Mouse (Mus musculus): ENCODE data around the gene Crebbp. TPM values are rescaled to one million over a fixed set of nuclear protein-coding genes. Genes with fewer than 3 reads are reported as not detected.

Gene Crebbp
- polyA plus RNA-seq, 1 experiment from 2014 or later, result 25.6 TPM

DNA sequence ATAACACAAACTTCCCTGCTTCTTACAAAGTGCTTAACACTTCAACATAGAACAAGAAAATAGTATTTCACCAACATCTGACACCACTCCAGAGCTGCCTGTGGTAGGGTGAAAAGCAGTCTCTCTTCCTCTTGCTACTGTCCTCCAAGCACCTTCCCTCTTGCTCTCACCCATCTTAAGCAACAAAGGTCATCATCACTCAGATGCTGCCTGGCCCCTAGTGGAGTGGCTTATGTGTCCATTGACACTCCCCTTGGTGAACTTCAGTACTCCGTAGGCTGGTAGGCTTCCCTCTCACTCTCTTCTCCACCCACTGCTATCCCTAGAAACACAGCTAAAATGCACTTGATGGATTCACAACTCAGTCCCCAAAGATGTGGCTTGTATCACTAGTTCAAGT lies 3.5 kb downstream of the Crebbp start:
- no peak for ATAC-seq
- Histone ChIP-seq H3K4me1 (replicated peaks) (peaks cover 12% of the 10 kb centered on the region), H3K9me3 (no peaks in the 10 kb centered on the region), H3K9ac (no peak overlapping the region), H3K4me3 (replicated peaks) (no peak overlapping the region), H3K27ac (no peak overlapping the region), H3K36me3 (no peaks in the 10 kb centered on the region), H3K27me3 (replicated peaks) (no peaks in the 10 kb centered on the region), H3K4me2 (replicated peaks) (0 out of 2 replicates have a peak overlapping the region, but pooled peaks have one; percentile 9)
- WGBS, result 53% methylated on average over 1 of the region's 1 CpGs

DNA sequence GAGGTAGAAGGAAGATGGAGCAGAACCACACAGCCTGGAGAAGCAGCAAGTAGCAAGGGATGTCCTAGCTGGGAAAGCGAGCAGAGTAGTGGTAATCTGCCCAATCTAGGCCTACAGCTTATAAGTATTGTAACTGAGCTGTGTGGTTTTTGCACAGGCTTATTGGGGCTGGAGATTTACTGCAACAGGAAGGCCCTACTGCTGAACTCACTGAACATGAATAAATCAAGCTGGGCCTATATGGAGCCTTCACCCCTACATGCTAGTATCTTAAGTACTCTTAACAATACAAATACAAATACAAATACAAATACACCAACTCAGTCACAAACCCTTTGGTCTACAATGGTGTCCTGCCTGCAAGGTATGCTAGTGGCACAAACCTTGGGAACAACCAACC lies 10.2 kb downstream of the Crebbp start:
- no peak for ATAC-seq
- Histone ChIP-seq H3K27me3 (replicated peaks) (no peaks in the 10 kb centered on the region), H3K36me3 (no peaks in the 10 kb centered on the region), H3K4me1 (replicated peaks) (peaks cover 18% of the 10 kb centered on the region; the same call in 1 of the 2 replicates), H3K9me3 (no peaks in the 10 kb centered on the region), H3K4me3 (replicated peaks) (no peak overlapping the region), H3K27ac (no peak overlapping the region), H3K4me2 (replicated peaks) (no peak overlapping the region), H3K9ac (no peak overlapping the region)
- WGBS, result 93% methylated on average over 1 of the region's 1 CpGs

DNA sequence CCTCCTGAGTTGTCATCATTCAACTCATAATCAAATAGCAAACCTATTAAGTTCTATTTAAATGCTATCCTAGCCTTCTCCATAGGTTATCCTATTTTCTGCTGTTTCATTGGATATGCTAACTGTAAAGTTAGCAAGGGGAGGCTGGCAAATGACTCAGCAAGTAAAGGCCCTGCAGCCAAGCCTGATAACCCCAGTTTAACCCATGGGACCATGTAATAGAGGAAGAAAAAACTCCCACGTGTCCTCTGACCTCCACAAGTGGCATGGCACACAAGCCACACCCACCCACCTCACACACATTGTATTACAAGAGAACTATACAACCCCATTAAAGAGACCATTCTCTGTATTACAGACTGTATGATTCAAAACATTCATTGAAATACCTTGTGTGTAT lies 13.8 kb downstream of the Crebbp start:
- Histone ChIP-seq H3K27ac (no peak overlapping the region), H3K9ac (no peak overlapping the region), H3K4me2 (replicated peaks) (no peak overlapping the region), H3K4me3 (replicated peaks) (no peak overlapping the region), H3K27me3 (replicated peaks) (no peaks in the 10 kb centered on the region), H3K4me1 (replicated peaks) (peaks cover 18% of the 10 kb centered on the region; the same call in 1 of the 2 replicates), H3K36me3 (no peaks in the 10 kb centered on the region), H3K9me3 (no peaks in the 10 kb centered on the region)
- ATAC-seq, result peak; percentile 34
- 28% methylated on average over 1 of the region's 1 CpGs for WGBS

DNA sequence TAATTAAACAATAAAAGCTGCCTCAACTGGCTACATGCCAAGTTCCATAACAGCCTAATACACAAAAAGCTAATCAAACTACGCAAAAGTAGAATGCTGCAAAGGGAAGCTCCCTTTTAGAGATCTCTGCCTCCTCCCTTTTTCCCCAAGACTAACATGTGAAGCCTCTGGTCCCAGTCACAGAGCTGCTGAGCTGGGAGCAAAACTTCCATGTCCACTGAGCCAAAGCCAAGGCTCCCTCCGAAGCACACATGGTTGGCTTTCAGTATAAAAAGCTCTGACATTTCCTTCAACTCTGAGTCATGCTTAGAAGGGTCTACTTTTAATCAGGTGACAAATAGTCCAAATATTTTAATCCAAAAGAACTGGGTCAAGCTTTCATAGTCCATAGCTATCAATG lies 14.2 kb downstream of the Crebbp start:
- Histone ChIP-seq H3K4me1 (replicated peaks) (peaks cover 18% of the 10 kb centered on the region; the same call in 1 of the 2 replicates), H3K9me3 (no peaks in the 10 kb centered on the region), H3K4me3 (replicated peaks) (no peak overlapping the region), H3K4me2 (replicated peaks) (no peak overlapping the region), H3K27me3 (replicated peaks) (no peaks in the 10 kb centered on the region), H3K27ac (no peak overlapping the region), H3K9ac (no peak overlapping the region), H3K36me3 (no peaks in the 10 kb centered on the region)
- 54% methylated on average over 2 of the region's 2 CpGs for WGBS
- 0 out of 2 replicates have a peak, but pooled peaks have one; percentile 18 for ATAC-seq

DNA sequence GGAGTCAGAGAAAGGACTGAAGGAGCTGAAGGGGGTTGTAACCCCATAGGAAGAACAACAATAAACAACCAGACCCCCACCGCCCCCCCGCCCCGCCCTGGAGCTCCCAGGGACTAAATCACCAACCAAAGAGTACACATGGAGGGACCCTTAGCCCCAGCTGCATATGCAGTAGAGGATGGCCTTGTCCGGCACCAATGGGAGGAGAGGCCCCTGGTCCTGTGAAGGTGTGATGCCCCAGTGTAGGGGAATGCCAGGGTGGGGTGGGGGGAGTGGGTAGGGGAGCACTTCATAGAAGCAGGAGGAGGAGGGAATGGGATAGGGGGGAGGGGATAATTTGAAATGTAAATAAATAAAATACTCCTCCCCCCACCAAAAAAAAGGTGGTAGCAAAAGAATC lies 15.8 kb downstream of the Crebbp start:
- no peak overlapping the region for H3K4me3 ChIP-seq (replicated peaks)
- H3K27me3 ChIP-seq (replicated peaks), result no peaks in the 10 kb centered on the region
- H3K4me2 ChIP-seq (replicated peaks), result no peak overlapping the region
- no peak overlapping the region for H3K27ac ChIP-seq
- H3K9ac ChIP-seq, result no peak overlapping the region
- WGBS, result 95% methylated on average over 4 of the region's 4 CpGs
- ATAC-seq, result no peak
- H3K9me3 ChIP-seq, result no peaks in the 10 kb centered on the region
- H3K4me1 ChIP-seq (replicated peaks), result peaks cover 18% of the 10 kb centered on the region; the same call in 1 of the 2 replicates
- 0 out of 2 replicates have a peak, but pooled peaks cover 2% of the 10 kb centered on the region for H3K36me3 ChIP-seq

DNA sequence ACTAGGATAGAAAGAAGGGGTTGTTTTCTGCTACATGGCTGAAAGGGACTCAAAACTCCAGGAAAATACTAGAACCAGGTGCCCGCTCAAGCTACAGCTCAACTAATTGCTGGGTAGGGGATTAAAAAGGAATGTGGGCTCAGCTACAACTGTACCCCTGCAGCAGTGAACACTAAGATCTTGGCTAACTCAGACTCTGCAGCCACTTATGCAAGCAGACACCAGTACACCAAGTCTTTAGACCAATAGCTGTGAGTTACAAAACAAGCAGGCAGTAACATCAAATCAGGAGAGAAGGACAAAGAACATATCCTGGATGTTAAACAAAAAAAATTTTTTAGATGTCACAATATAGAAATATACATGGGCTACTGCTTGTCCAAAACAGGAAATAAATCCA lies 23.6 kb downstream of the Crebbp start:
- H3K9me3 ChIP-seq, result no peaks in the 10 kb centered on the region
- H3K9ac ChIP-seq, result no peak overlapping the region
- no peak for ATAC-seq
- no peak overlapping the region for H3K4me3 ChIP-seq (replicated peaks)
- 89% methylated on average over 1 of the region's 1 CpGs for WGBS
- 0 out of 2 replicates have a peak, but pooled peaks cover 2% of the 10 kb centered on the region for H3K36me3 ChIP-seq
- H3K27ac ChIP-seq, result no peak overlapping the region
- no peak overlapping the region for H3K4me2 ChIP-seq (replicated peaks)
- 0 out of 2 replicates have a peak, but pooled peaks cover 5% of the 10 kb centered on the region for H3K4me1 ChIP-seq (replicated peaks)
- no peaks in the 10 kb centered on the region for H3K27me3 ChIP-seq (replicated peaks)

DNA sequence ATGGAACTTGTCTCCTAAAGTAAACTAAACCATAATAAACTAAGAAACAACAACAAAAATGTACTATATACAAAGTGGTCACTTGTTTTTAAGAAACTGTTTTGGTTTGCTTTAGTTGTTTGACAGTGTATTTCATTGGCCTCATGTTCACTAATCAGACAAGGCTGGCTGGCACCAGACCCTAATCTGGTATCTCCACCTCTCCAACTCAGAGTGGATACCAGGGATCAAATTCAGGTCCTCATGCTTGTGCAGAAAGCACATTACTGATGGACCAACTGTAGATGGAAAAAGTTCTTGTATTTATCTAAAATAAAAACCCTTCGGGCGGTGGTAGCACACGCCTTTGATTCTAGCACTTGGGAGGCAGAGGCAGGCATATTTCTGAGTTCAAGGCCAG lies 38.7 kb downstream of the Crebbp start:
- no peaks in the 10 kb centered on the region for H3K9me3 ChIP-seq
- H3K27ac ChIP-seq, result no peak overlapping the region
- no peak overlapping the region for H3K4me2 ChIP-seq (replicated peaks)
- H3K9ac ChIP-seq, result no peak overlapping the region
- 100% methylated on average over 3 of the region's 3 CpGs for WGBS
- H3K27me3 ChIP-seq (replicated peaks), result no peaks in the 10 kb centered on the region
- no peak overlapping the region for H3K4me3 ChIP-seq (replicated peaks)
- no peak for ATAC-seq
- H3K36me3 ChIP-seq, result peaks cover 8% of the 10 kb centered on the region
- H3K4me1 ChIP-seq (replicated peaks), result no peaks in the 10 kb centered on the region

DNA sequence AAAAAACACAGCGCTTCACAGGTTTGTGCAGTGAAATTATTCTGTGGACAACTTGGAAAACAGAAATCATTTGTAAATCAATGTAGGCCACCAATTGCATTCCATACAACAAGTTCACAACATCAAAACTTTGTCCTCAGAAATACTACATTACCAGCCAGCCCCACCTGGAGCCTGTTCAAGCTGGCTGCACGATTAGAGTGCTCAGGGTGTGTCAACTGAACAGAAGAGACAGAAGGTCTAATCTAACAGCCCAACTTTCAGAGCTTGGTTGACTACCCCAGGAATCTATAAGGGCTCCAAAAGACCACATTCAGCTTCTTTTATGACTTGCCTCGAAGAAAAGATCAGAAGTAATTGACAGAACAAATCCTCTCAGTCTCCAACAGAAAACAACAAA lies 44.3 kb downstream of the Crebbp start:
- Histone ChIP-seq H3K36me3 (peaks cover 8% of the 10 kb centered on the region), H3K27me3 (replicated peaks) (no peaks in the 10 kb centered on the region), H3K9ac (no peak overlapping the region), H3K27ac (no peak overlapping the region), H3K4me2 (replicated peaks) (no peak overlapping the region), H3K4me3 (replicated peaks) (no peak overlapping the region), H3K4me1 (replicated peaks) (no peaks in the 10 kb centered on the region), H3K9me3 (no peaks in the 10 kb centered on the region)
- 84% methylated on average over 3 of the region's 3 CpGs for WGBS
- ATAC-seq, result no peak

DNA sequence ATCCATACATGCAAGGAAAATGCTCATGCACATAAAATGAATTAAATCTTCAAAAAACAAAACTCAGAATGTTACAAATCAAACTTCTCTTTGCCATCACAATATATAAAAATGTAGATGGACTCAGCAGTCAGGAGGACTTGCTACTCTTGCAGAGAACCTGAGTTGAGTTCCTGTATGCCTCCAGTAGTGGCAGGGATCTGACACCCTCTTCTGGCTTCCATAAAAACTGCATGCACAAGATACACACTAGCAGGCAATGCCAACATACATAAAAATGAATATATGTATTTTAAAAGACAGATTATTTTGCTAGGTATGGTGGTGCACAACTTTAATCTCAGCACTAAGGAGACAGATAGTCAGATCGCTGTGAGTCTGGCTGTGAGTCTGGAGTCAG lies 45.3 kb downstream of the Crebbp start:
- no peak overlapping the region for H3K9ac ChIP-seq
- no peaks in the 10 kb centered on the region for H3K4me1 ChIP-seq (replicated peaks)
- H3K4me3 ChIP-seq (replicated peaks), result no peak overlapping the region
- H3K36me3 ChIP-seq, result peaks cover 8% of the 10 kb centered on the region
- H3K4me2 ChIP-seq (replicated peaks), result no peak overlapping the region
- no peak for ATAC-seq
- H3K27ac ChIP-seq, result no peak overlapping the region
- WGBS, result 98% methylated on average over 1 of the region's 1 CpGs
- no peaks in the 10 kb centered on the region for H3K27me3 ChIP-seq (replicated peaks)
- no peaks in the 10 kb centered on the region for H3K9me3 ChIP-seq

DNA sequence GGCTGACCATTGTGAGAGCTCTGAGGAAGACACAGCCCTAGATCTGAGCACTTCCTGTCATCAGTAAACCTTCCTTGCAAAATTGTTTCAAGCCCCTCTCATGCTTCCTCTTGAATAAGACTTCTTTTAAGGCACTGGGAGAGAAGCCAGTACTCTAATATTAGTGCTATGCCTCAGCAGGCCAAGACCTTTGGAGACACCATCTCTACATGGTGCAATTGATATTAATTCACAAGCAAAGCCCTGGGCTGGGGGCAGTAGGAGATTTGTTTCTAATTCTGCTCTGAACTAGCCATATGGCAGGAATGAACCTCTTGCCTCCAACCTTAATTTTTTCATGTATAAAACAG lies 52.9 kb downstream of the Crebbp start:
- no peaks in the 10 kb centered on the region for H3K9me3 ChIP-seq
- no peak overlapping the region for H3K27ac ChIP-seq
- no peaks in the 10 kb centered on the region for H3K36me3 ChIP-seq
- ATAC-seq, result 0 out of 2 replicates have a peak, but pooled peaks have one; percentile 17
- H3K27me3 ChIP-seq (replicated peaks), result no peaks in the 10 kb centered on the region
- no peak overlapping the region for H3K9ac ChIP-seq
- H3K4me3 ChIP-seq (replicated peaks), result no peak overlapping the region
- H3K4me1 ChIP-seq (replicated peaks), result 0 out of 2 replicates have a peak, but pooled peaks cover 6% of the 10 kb centered on the region
- no peak overlapping the region for H3K4me2 ChIP-seq (replicated peaks)

DNA sequence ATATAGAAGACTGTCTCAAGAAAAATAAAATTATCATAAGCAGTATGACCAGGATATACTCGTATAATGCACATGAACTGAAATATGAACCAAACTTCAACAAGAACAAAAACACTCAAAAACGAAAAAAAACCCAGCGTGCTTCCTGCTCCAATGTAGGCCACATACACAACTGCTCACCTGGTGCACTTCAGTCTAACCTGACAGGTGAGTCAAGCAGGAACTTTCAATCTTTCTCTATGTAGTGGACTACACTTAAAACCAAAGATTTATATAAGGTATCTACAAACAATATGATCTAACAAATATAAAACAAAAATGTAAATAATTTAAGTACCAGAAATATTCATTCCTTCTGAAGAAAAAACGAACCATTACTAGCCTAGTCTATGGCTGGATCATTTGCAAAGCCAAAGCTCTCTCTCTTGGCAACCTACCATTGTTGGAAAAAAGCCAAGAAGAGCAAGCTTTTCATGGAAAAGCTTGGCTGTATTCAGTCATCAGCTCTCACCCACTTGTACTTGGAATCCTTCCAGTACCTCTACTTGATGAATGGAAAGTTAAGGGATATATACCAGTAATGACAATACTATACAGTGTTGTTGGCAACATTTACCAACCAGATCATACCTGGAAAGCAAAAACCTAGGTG lies 53.4 kb downstream of the Crebbp start:
- Histone ChIP-seq H3K9me3 (no peaks in the 10 kb centered on the region), H3K9ac (no peak overlapping the region), H3K36me3 (no peaks in the 10 kb centered on the region), H3K27me3 (replicated peaks) (no peaks in the 10 kb centered on the region), H3K4me2 (replicated peaks) (no peak overlapping the region), H3K27ac (no peak overlapping the region), H3K4me1 (replicated peaks) (0 out of 2 replicates have a peak, but pooled peaks cover 6% of the 10 kb centered on the region), H3K4me3 (replicated peaks) (no peak overlapping the region)
- ATAC-seq, result peak; percentile 20; the same call in 1 of the 2 replicates
- WGBS, result 79% methylated on average over 4 of the region's 4 CpGs

DNA sequence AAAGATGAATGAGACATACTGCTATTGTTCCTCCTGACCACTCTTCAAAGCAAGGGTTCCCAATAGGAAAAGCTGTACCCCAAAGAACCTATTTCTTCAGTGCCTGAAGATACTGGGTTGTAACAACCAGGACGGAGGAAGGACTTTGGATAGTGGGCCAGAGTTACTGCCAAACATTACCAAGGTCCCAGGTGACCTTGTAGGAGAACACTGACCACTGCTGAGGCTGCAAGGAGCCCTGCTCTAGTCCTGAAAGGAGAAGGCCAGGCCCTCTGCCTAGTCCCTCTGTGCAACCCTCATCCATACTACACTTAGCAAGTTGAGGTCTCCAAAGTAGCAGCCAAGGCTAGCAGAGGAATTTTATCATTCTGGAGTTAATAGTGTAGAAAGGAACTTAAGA lies 60.7 kb downstream of the Crebbp start:
- Histone ChIP-seq H3K4me3 (replicated peaks) (no peak overlapping the region), H3K36me3 (peaks cover 9% of the 10 kb centered on the region; the same call in 1 of the 2 replicates), H3K4me2 (replicated peaks) (no peak overlapping the region), H3K9ac (no peak overlapping the region), H3K27me3 (replicated peaks) (no peaks in the 10 kb centered on the region), H3K4me1 (replicated peaks) (no peaks in the 10 kb centered on the region), H3K9me3 (no peaks in the 10 kb centered on the region), H3K27ac (no peak overlapping the region)
- ATAC-seq, result no peak
- 90% methylated on average over 1 of the region's 1 CpGs for WGBS

DNA sequence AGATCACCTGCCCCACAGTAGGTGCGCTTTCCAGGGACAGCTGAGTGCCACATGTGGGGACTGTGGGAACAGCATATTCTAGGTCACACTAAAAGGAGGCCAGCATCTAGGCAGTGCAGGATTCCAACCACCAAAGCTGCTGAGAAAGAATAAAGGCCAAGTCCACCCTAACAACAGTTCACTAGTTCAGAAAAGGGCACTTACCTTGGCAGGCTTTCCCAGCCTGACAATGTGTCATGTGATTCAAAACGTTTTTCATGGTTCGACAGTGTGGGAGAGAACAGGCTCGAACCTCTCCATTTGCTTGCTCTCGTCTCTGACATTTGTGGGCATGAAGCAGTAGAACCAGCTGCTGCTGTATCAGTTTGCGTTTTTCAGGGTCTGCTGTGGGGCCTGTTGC lies 75.3 kb downstream of the Crebbp start:
- Histone ChIP-seq H3K27ac (no peak overlapping the region), H3K27me3 (replicated peaks) (no peaks in the 10 kb centered on the region), H3K4me2 (replicated peaks) (no peak overlapping the region), H3K9ac (no peak overlapping the region), H3K36me3 (peaks cover 18% of the 10 kb centered on the region), H3K4me3 (replicated peaks) (no peak overlapping the region), H3K9me3 (no peaks in the 10 kb centered on the region), H3K4me1 (replicated peaks) (no peaks in the 10 kb centered on the region)
- ATAC-seq, result no peak
- WGBS, result 83% methylated on average over 6 of the region's 6 CpGs
